Mouse (Mus musculus) cerebellum, adult 18-20 months (tissue): ENCODE measurements around the gene Ltbr.
A peak's percentile ranks its signal among the peaks of the same experiment; 100 is the strongest.
"Not testable (repeated sequence)": the region's sequence is repeated elsewhere in the genome, so short reads cannot be mapped to it uniquely, and the experiment has no call there.

ENCODE experiments used
- DNase-seq, 2 experiments: peaks; one replicate each; pipeline ENCODE4 v3.0.0; 2021

Ltbr gene

DNA sequence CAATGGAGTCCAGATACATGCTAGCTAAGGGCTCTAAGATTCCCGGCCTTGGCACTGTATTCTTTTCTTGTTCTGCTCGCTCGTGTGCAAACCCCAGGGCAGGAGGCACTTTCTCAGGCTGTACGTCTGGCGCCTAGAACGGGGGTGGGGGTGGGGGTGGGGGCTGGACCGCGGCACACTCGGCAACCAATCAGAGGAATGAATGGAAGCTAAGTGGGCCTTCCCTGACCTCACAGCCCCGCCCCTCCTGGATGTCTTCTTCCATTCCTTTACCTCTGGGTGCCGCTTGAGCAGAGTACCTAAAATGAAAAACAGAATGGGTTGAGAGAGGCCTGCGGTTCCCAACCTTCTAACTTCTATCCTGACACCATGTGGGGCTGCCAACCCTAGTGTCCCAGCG lies 4.8 kb downstream of the Ltbr start:
- no peak for DNase-seq

DNA sequence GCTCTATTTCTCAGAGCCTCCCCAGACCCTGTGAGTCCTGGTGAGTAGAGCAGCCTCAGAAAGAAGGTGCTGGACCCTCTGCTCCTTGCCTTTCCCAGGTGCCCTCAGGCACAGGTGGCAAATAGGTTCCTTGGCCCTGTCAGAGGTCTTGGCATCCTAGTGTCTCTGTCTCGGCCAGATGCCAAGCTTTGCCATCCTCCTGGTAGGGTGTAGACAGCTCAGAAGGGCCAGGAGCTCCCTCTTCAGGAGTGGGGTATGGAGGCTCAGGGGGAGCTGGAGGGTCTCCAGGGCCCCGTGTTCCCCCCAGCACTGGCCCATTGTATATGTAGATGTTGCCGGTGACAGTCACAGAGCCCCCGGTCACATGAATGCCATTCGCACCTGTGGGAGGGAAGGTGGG lies 6.6 kb downstream of the Ltbr start:
- DNase-seq: no peak

DNA sequence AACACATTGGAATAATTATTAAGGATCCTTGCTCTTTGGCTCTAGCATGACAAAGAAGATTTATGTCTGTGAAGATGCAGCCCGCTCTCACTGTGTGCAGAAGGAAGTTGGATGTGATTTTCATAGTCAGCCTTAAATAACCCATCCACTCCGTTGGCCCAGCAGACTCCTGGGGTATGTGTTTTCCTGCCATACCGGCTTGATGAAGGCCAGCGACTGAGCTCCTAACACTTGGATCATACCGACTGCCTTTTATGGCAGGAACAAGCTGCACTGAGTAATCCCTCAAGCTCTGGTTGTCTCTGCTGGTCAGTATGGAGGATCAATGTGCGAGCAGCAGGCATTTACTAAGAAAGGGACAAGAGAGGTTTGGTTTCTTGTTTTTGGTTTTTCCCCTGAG lies 8.2 kb downstream of the Ltbr start:
- DNase-seq: no peak

DNA sequence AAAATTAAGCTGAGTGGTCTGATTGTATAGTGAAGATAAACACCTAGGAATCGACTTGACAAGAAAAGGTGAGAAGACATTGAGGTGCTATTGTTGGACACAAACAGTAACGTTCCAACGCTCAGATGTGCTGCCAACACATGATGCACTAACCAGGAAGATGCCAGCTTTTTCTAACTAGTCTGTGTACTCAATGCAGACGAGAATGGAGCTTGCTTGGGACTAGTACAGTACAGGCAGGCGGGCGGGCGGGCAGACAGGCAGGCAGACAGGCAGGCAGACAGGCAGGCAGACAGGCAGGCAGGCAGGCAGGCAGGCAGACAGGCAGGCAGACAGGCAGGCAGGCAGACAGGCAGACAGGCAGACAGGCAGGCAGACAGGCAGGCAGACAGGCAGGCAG lies 9.3 kb downstream of the Ltbr start:
- not testable (repeated sequence) for DNase-seq

DNA sequence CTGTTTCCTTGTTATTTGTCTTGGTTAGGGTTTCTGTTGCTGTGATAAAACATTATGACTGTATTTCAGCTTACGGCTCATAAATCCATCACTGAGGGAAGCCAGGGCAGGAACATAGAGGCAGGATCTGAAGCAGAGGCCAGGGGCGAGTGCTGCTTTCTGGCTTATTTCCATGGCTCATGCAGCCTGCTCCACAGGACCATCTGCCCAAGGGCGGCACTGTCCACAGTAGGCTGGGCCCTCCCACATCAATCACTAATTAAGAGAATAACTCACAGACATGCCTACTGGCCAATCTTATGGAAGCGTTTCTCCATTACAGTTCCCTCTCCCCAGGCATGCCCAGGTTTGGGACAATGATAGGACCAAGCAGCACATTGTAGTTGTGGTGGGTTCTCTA lies 10.4 kb downstream of the Ltbr start:
- DNase-seq: no peak

DNA sequence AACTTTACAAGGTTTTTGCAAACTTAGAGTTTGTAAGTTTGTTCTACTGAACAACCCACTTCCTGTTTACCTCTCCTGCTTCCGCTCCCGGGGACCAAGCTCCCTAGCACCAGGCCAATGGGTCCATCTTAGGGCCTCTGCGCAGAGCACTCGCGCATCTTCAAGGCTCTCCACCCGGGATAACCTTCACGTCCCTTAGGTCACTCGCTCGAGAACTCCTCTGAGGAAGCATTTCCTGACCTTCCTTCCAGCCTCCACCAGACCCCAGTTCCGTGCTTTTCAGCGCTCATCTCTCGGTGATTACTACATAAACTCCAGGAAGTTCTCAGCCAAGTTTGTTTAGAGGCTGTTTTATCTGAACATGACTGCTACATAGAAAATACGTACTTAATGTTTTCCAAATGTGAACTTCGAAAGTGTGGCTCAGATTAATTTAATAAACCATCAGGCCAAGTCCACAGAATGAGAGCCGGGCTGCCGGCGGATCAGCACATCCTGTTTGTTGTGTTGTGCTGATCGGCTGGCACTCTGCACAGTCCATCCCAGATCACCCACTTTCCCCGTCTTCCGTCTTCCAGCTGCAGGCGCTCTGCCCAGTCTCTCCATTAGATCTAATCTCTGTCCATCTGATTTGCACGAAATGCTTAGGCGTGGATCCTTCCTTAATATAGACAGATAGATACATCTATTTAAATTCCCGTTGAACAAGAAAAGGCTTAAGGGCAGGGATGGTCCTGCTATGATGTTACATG lies 11.3 kb downstream of the Ltbr start:
- DNase-seq: no peak

DNA sequence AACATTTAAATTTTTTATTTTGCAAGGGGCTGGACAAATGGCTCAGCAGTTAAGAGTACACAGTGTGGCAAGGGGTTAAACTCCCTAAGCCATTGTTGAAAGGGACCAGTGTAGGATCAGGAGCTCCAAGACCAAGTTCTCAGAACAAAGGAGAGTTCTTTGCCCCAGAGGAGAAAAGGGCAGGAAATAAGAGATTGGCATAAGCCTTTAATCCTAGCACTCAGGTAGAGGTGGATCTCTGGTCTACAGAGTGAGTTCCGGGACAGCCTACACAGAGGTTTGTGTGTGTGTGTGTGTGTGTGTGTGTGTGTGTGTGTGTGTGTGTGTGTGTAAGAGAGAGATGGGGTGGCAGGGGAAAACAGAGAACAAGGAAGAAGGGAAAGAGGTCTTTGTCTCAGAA lies 12.7 kb downstream of the Ltbr start:
- DNase-seq: no peak

DNA sequence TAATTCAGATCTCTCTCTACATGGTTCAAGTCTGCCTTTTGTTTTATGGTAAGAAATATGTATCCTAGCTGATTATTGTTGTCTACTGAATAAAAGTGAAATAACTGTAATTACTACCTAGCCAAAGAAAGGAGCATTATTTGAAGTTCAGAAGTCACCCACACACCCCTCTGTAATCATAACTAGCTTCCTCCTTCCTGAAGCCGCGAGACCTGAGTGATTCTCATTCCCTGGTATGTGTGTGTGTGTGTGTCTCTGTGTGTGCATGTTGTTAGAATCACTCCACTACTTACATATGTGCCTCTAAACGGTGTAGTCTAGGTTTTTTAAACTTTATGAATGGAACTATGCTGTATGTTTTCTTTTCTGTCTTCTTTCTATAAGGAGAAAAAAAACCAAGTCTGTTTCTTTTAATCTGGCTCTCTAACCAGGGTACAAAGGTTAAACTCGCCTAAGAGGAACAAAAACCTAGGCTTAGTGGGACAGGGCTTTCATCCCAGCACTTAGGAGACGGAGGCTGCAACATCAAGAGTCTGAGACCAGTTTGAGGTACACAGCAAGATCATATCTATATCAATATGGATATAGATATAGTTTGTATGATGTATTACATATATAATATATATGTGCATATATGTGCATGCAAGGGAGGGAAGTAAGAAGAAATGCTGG lies 16.4 kb downstream of the Ltbr start:
- no peak for DNase-seq

DNA sequence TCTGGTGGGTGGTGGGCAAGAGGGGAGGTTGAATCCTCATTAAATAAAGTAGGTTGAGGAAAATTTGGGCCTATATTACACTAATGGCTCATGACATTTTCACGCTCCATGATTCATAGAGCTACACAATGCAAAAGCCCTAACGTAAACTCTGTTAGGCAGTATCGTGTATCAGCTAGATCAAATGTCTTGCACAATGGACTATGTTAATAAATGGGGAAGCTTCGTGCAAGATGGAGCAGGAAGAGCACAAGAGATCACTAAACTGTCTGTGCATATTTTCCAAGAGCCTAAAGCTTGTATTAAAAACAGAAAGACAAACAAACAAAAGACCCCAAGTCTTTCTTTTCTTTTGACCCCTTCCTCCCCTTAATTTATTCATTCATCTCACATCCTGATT lies 19.6 kb downstream of the Ltbr start:
- DNase-seq: no peak

DNA sequence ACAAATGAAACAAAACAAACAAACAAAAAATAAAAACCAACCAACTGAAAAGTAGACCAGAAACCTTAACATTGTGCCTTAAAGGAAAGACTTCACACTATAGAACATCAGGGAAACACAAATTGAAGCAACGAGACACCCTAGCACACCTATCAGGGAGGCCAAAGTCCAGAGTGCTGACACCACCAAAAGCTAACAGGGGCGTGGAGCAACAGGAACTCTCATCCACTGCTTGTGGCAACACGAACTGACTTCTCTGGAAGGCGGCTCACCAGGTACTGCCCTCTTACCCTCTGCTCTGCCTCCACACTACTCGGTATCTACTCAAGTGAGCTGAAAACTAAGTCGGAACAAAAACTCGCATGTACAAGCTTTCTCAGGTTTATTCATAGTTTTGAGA lies 21.4 kb downstream of the Ltbr start:
- no peak for DNase-seq

DNA sequence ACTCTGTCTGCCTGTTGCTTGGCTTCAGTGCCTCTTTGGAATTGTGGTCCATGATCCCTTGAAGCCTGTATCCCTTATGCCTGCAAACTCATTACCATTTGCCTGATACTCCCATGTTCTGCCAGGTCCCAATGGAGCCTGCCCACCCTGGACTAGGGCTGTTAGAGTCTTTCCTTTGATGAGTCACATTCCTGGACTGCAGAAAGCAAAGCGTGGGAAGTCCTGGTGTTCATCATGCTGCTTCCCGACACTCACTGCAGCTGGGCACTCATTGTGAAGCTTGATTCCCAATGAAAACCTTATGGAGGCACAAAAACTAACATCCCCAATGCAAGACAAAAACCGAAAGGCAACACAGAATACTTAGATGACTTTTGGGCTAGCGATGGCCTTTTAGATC lies 22.4 kb downstream of the Ltbr start:
- no peak for DNase-seq

DNA sequence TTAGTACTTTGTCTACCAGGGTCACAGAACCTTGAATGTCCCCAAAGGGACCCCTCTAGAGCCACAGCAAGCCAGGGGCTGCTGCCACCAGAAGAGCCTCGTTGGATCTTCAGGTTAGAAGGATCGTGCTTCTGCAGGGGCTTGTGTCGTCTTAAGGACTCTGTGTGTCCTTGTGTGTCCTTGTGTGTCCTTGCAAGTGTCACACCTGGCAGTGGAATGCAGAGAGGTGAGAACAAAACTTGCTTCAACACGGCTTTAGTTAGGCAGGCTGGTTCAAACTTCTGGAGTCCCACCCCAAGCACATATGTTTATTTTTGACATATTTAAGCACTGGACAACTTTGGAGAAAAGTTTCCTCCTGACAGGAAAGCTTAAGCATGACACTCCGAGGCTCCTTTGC lies 25.0 kb downstream of the Ltbr start:
- DNase-seq: no peak

DNA sequence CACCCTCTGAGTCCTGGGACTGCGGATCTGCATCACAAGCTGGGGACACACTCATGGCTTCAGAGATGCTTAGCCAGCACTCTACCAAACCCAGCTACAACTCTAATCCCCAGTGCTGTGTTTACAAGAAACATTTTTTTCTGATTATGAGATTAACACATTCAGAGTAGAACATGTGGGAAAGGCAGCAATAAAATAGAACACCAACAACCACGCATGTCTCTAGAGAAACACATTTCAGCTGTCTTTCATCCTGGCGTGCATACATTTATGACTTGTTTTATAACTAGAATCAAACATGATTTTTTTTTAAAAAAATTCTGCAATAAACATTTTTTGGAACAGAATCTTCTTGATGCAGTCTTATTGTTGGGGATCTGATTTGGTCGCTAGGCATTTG lies 26.7 kb downstream of the Ltbr start:
- no peak for DNase-seq

DNA sequence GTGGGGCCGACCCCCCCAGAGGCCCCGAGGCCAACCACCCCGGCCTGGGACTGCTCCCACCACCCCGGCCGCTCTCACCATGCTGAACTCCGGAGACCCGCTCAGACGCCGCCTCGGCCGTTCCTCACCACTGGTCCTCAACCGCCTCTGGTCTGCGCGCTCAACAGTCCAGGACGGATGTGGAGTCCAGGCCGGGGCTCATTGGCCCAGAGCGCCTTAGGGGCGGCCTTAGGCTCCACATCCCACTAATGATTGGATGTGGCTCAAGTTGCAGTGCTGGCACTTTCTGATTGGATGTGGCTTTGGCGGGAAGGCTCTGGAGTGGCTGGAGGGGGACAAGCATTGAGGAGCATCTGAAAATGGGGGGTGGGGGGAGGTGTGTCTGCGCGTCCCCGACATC lies 27.8 kb downstream of the Ltbr start, which contains the start of gene Tuba3a:
Gene Tuba3a (minus strand): TSS at position 153 of the 400 bp plus-strand sequence.
- no peak for DNase-seq

DNA sequence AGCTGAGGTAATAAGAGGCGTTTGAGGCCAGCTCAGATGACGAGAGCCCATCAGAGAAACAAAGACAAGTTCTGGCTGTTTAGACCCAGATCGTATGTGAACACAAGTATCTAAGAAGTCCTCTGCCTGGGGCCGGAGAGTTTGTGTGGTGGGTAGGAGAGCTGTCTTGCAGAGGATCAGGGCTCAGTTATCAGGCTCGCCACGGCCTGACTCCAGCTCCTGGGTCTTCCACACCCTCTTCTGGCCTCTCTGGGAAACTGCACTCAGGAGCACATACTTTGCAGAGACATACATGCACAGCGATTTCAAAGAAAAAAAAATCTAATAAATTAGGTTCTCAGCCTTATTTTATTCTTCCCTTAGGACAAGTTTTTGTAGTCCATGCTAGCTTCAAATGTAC lies 28.9 kb downstream of the Ltbr start:
- DNase-seq: no peak

DNA sequence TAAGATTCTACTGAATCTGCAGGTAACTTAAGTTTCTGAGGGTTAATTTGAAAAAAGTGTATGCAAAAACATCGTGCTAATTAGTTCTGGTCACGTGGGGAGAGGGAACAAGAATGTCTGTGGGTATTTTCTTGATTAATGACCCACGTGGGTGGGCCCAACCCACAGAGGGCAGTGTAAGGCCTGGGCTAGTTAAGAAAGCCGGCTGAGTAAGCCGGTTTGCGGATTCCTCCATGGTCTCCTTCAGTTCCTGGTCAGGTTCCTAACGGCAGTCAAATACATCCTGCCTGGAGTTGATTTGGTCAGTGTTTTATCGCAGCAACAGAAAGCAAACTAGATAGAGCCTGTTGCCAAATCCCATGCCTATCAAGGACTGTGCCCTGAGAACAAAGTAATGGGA lies 29.4 kb downstream of the Ltbr start:
- DNase-seq: no peak

DNA sequence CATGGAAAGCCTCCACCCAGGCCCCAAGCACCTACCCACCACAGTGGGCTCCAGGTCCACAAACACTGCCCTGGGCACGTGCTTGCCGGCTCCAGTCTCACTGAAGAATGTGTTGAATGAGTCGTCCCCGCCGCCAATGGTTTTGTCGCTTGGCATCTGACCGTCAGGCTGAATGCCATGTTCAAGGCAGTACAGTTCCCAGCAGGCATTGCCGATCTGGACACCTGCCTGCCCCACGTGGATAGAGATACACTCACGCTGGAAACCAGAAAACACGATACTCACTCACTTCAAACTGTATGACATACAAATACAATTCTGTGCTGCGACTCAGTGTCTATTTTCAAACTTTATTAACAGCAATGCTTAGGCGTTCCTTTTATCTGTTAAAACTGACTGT lies 31.0 kb downstream of the Ltbr start:
- DNase-seq: not testable (repeated sequence)

DNA sequence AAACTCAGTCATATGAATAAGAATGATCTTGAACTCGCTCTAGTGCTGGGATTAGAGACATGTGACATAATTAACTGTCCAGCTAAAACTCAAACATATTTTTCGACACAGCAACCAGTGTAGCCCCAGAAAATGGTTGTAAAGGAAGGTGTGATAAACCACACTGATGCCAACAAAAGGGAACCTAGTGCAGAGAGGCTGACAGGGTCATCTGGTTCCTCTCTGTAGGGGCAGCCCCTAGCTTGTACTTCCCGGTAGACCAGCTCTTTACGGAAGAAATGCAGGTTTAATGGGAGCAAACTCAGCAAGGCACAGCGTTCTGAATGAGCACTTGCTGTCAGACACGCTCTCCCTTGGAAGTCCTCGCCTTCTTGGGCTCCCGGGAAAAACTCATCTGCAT lies 34.0 kb downstream of the Ltbr start:
- no peak for DNase-seq

DNA sequence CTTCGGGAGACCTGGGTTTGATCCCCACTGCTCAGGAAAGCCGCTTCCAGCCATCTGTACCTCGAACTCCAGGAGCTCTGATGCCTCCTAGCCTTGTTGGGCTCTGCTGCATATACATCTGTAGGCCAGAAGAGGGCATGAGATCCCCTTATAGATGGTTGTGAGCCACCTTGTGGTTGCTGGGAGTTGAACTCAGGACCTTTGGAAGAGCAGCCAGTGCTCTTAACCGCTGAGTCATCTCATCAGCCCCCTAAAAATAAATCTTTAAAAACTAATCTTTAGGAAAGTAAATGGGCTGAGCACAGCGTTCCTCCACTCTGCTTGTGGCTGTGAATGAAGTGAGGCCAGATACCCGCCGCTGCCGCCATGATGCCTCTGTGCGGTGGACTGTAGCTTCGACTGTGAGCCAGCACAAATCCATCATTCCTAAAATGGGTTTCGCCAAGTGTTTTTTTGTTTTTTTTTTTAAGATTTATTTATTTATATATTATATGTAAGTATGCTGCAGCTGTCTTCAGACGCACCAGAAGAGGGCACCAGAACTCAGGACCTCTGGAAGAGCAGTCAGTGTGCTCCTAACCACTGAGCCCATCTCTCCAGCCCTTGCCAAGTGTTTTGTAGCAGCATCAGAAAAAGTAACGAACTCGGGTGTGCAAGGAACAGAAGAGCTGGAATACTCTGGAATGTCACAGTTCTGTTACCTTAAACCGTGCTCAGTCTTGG lies 38.7 kb downstream of the Ltbr start:
- no peak for DNase-seq

DNA sequence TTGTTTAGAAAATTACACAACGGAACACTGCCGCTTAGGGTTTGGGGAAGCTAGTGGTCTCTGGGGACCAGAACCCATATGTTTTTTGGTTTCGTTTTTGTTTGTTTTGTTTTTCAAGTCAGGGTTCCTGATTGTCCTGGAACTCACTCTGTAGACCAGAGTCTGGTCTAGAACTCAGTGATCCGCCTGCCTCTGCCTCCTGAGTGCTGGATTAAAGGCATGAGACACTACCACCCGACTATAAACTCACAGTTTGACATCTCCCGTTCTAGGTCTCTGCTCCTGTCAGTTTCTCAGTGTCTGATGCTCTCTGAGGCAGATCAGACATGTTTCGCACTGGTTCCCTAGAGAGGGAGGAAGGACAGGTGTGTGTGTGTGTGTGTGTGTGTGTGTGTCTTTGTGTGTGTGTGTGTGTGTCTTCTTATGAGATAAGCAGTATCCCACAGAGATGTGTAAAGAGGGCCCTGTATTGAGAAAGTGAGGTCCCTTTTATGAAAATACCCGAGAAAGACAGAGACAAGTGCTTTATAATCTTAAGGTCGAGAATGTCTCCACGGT lies 41.4 kb downstream of the Ltbr start:
- no peak for DNase-seq

DNA sequence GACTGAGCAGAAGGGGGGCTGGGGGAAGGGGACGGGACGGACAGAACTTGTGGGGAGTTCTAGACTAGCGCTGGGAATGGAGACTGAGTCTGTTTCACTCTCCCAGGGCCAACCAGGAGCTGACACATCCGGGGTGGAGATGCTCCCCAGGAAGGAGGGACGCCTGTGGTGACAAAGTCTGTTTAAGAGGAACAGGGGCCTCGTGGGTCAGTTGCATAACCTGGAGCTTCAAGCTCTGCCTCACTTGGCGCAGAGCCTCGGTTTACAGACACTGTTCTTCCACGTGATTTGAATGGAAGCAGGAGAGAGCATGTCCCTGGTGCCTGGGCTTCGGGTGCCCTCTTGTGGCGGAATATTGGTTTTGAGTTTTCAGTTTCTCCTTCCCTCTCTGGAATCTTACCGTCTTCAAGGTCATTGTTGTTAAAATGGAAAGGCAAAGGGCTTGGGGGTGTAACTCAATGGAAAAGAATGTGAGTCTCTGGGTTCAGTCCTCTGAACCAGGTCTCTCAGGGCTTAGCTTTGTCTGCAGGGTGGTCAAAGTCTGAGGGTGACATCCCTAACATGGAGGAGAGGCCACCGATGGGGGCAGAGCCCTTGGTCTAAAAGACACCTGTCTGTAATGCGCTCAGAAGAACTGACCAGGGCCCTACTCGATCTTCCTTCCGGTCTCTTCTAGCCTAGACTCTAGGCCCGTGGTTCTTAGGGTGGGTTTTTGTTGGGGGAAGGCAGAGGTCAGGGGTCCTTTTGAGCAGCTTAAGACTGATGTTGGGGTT lies 42.0 kb downstream of the Ltbr start:
- peak; percentile 96 for DNase-seq

DNA sequence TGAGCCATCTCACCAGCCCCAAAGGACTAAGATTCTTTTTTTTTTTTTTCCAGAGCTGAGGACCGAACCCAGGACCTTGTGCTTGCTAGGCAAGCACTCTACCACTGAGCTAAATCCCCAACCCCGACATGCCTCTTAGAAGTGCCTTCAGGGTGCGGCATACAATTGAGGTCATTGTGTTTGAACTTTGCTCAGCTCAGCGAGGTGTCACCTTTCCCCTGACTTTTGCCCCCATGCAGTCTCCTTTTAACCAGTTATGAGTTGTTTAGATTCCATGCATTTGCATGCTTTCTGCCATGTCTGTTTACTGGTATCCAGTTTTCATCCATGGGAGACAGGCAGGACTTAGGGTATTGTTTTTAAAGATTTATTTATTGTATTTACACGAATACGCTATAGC lies 44.9 kb downstream of the Ltbr start:
- no peak for DNase-seq

DNA sequence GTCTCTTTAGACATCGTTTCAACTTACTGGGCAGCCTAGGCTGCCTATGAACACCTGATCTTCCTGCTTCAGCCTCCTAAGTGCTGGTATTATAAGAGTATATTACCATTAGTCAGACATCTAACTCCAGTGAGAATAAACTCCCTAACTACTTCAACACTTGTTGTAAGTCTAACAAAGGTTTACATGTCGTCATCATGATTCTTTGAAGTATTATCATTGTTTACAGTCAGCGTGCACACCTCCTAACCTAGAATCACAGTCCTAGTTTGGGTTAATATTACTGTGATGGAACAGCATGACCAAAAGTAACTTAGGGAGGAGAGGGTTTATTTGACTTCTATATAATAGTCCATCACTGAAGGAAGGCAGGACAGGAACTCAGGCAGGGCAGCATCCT lies 46.2 kb downstream of the Ltbr start:
- DNase-seq: no peak
